ENCODE assay signal across 8 mouse cellular contexts in the genomic region with DNA sequence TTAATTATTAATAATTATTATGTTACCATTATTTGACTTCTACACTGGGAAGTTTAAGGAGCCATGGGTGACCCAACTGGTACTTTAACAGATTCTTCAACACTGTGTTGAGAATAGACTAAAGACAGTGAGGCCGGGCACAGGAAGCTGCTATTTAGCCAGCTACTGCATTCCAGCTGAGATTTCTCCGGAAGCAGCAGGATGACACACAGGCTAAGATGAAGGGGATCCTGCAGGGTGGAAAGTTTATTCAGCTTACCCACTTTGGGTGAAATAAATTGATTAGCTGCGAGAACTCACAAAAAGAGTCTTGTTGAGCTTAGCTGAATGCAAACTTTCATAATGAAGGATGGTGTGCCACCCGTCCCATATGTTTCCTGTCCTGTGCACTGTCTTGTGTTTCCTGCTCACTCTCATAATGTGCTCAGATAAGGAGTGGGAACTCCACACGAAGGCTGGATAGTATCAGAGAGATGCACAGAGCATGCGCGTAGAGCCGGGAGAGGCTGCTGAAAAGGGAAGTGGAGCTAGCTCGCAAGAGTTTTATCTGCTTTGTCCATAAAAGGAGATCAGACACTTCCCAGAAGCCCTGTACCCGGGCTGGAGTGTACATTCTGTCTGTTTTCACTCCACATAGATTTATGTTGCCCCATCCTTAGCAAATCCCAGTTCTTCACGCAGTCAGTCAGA. TPM values are rescaled to one million over a fixed set of nuclear protein-coding genes. Genes with fewer than 3 reads are reported as not detected.
DNase-seq lines count a peak whose midpoint lies in the region; ATAC-seq and TF ChIP-seq lines count a peak whose summit lies in the region.

A gene (plus strand): TSS at position 445 of the 690 bp plus-strand sequence.

- H3K4me3 ChIP-seq in cortical plate, adult 2 months (ENCODE audit: insufficient read depth, low read length), result no peak within 1 kb of the TSS
- H3K4me3 ChIP-seq in intestine, postnatal 0 days (ENCODE audit: low read depth, low read length), result no peak within 1 kb of the TSS
- H3K4me3 ChIP-seq in limb, embryonic 12.5 days (replicated peaks), result no peak within 1 kb of the TSS
- H3K4me3 ChIP-seq in testis, adult 2 months (ENCODE audit: control insufficient read depth, low read depth, low read length), result no peak within 1 kb of the TSS

- H3K4me1 ChIP-seq in cortical plate, adult 2 months (ENCODE audit: control insufficient read depth, insufficient read depth, low read length), result peaks cover 2% of the 10 kb centered on the region; the same call in 1 of the 2 replicates
- no peaks in the 10 kb centered on the region for H3K4me1 ChIP-seq in intestine, postnatal 0 days (replicated peaks; ENCODE audit: control insufficient read depth, insufficient read depth, low read length)
- peaks cover 12% of the 10 kb centered on the region; the same call in 1 of the 2 replicates for H3K4me1 ChIP-seq in limb, embryonic 12.5 days (replicated peaks)
- peaks cover 11% of the 10 kb centered on the region for H3K4me1 ChIP-seq in testis, adult 2 months (ENCODE audit: control insufficient read depth, insufficient read depth, low read length)

- no peaks in the 10 kb centered on the region for H3K9me3 ChIP-seq in intestine, postnatal 0 days (ENCODE audit: control insufficient read depth)
- no peaks in the 10 kb centered on the region for H3K9me3 ChIP-seq in limb, embryonic 12.5 days

- H3K27me3 ChIP-seq in intestine, postnatal 0 days (replicated peaks; ENCODE audit: control insufficient read depth, insufficient read depth, low read length), result peaks cover 2% of the 10 kb centered on the region; the same call in 1 of the 2 replicates
- peaks cover 51% of the 10 kb centered on the region for H3K27me3 ChIP-seq in limb, embryonic 12.5 days
- no peaks in the 10 kb centered on the region for H3K27me3 ChIP-seq in testis, adult 2 months (ENCODE audit: control insufficient read depth, insufficient read depth, low read length)

- no peaks in the 10 kb centered on the region for H3K36me3 ChIP-seq in intestine, postnatal 0 days (ENCODE audit: control insufficient read depth, insufficient read depth)
- no peaks in the 10 kb centered on the region for H3K36me3 ChIP-seq in limb, embryonic 12.5 days
- H3K36me3 ChIP-seq in testis, adult 2 months (ENCODE audit: control insufficient read depth, insufficient read depth, low read length), result no peaks in the 10 kb centered on the region

- TF ChIP-seq CTCF in cortical plate, adult 2 months (IDR thresholded peaks at IDR 0.05; ENCODE audit: extremely low read depth, insufficient read depth, low read length), result no peak
- TF ChIP-seq CTCF in intestine, postnatal 0 days (IDR thresholded peaks at IDR 0.05; ENCODE audit: low read depth), result no peak
- no peak for TF ChIP-seq CTCF in testis, adult 2 months (IDR thresholded peaks at IDR 0.05; ENCODE audit: control insufficient read depth, insufficient read depth, insufficient replicate concordance, low read depth, low read length)

- no peak within 1 kb of the TSS for H3K27ac ChIP-seq in cortical plate, adult 2 months (ENCODE audit: insufficient read depth, low read length)
- H3K27ac ChIP-seq in intestine, postnatal 0 days (ENCODE audit: low read depth, low read length), result peak within 1 kb of the TSS; percentile 58
- H3K27ac ChIP-seq in limb, embryonic 12.5 days, result no peak within 1 kb of the TSS
- no peak within 1 kb of the TSS for H3K27ac ChIP-seq in testis, adult 2 months (ENCODE audit: control insufficient read depth, insufficient read depth, low read depth, low read length)

- no peak within 1 kb of the TSS for H3K9ac ChIP-seq in intestine, postnatal 0 days (ENCODE audit: low read depth, low read length)
- no peak within 1 kb of the TSS for H3K9ac ChIP-seq in limb, embryonic 12.5 days (replicated peaks)

- WGBS in intestine, postnatal 0 days, result 28% methylated on average over 11 of the region's 11 CpGs
- 27% methylated on average over 11 of the region's 11 CpGs for WGBS in limb, embryonic 12.5 days

- H3K4me2 ChIP-seq in intestine, postnatal 0 days (replicated peaks; ENCODE audit: low read depth), result peak within 1 kb of the TSS; percentile 25
- H3K4me2 ChIP-seq in limb, embryonic 12.5 days, result peak within 1 kb of the TSS; percentile 13; the same call in 1 of the 2 replicates

- DNase-seq in frontal cortex, adult 2 months (ENCODE audit: extremely low spot score in 1 of 2, low spot score in 1 of 2), result peak in 1 of 2 experiments; percentile 26
- no peak for DNase-seq in frontal cortex, postnatal 10 days (ENCODE audit: low spot score in 2 of 2)
- peak; percentile 97 for DNase-seq in heart, adult 11 months

- no peak; the same call in 1 of the 2 replicates for ATAC-seq in intestine, postnatal 0 days
- ATAC-seq in limb, embryonic 12.5 days (ENCODE audit: insufficient number of reproducible peaks, insufficient read depth, low FRiP score, low TSS enrichment, low read depth), result no peak
- peak; percentile 61; the same call in 1 of the 2 replicates for ATAC-seq in monocyte, adult 5-6 weeks (replicated peaks; ENCODE audit: insufficient number of reproducible peaks, low FRiP score, low TSS enrichment, poor library complexity, severe bottlenecking)

- no peak for TF ChIP-seq POLR2A in cortical plate, adult 2 months (IDR thresholded peaks at IDR 0.05; ENCODE audit: extremely low read depth, insufficient read depth, low read length)
- TF ChIP-seq POLR2A in testis, adult 2 months (IDR thresholded peaks at IDR 0.05; ENCODE audit: control insufficient read depth, low read depth, low read length), result no peak

RNA-seq across cellular contexts. Expression of the gene that starts here (rescaled TPM):
- 14.4 and 16.1 TPM in 2 replicates for polyA plus RNA-seq in frontal cortex, adult 2 months (2012; rRNA removed)
- 13.8 and 16.8 TPM in 2 replicates for polyA plus RNA-seq in cortical plate, adult 2 months (2012; rRNA removed)
- polyA plus RNA-seq in intestine, postnatal 0 days (2015; fragmentation: Nextera tagmentation; extraction: Ambion mirVana), result 59.4 and 64.3 TPM in 2 replicates
- polyA plus RNA-seq in limb, embryonic 12.5 days (2016; fragmentation: Nextera tagmentation; extraction: Ambion mirVana), result 32.8 and 35.9 TPM in 2 replicates
- 61.0 to 74.1 TPM (median 62.6 TPM) in 3 replicates for total RNA-seq in monocyte, adult 5-6 weeks (2017)
- 37.8 and 40.7 TPM in 2 replicates for polyA plus RNA-seq in testis, adult 2 months (2012; rRNA removed)
